11 mouse cellular contexts compared by ENCODE assay signal in the genomic region with DNA sequence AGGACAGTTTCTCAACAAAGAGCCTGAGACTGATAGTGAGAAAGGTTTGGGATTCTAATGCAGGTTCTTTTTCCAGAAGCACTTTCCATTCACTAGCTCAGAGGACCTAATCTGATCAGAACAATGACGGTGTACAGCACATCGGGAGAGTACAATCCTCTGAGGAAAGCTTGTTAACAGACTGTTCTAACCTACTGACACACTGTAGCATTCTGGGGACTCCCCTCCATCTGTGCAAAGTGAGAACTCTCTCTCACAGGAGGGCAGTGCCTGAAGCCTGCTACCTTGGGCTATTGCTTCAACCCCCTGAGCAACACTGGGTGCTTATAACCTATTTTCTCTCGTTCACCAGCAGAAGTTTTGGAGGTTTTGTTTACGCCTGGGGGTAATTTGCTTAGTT.
A peak's percentile ranks its signal among the peaks of the same experiment; 100 is the strongest.
DNase-seq lines count a peak whose midpoint lies in the region; ATAC-seq and TF ChIP-seq lines count a peak whose summit lies in the region.
"Had no signal": no experiment of that assay in that cellular context is flagged by ENCODE, and none has a peak within 500 bp of the region (broad histone marks: within the 10 kb centered on the region; RNA-seq: fewer than 3 reads in every experiment).

No protein-coding gene starts in this region.

- H3K4me3 ChIP-seq in liver, embryonic 11.5 days (ENCODE audit: low read depth, low read length), result no peak overlapping the region
- H3K4me3 ChIP-seq in liver, postnatal 0 days (ENCODE audit: low read depth, low read length), result no peak overlapping the region
- H3K4me3 ChIP-seq in cortical plate, adult 2 months (ENCODE audit: insufficient read depth, low read length), result no peak overlapping the region
- no peak overlapping the region for H3K4me3 ChIP-seq in liver, embryonic 14.5 days (ENCODE audit: insufficient read depth in 1 of 2, low read depth in 2 of 2, low read length in 2 of 2)
- no peak overlapping the region for H3K4me3 ChIP-seq in thymus, adult 2 months (ENCODE audit: control insufficient read depth, insufficient read depth, low read length)
- H3K4me3 ChIP-seq: heart, embryonic 10.5 days; megakaryocyte, embryonic 14.5 days had no signal

- H3K36me3 ChIP-seq in liver, embryonic 11.5 days (ENCODE audit: control insufficient read depth, insufficient read depth, low read length), result no peaks in the 10 kb centered on the region
- H3K36me3 ChIP-seq in liver, postnatal 0 days (replicated peaks; ENCODE audit: insufficient read depth, low read length), result no peaks in the 10 kb centered on the region
- no peaks in the 10 kb centered on the region for H3K36me3 ChIP-seq in liver, embryonic 14.5 days (replicated peaks; ENCODE audit: control insufficient read depth, insufficient read depth, low read depth)
- H3K36me3 ChIP-seq in thymus, adult 2 months (ENCODE audit: control insufficient read depth, insufficient read depth, low read length), result no peaks in the 10 kb centered on the region

- peak overlapping the region; percentile 14; the same call in 1 of the 2 replicates for H3K4me2 ChIP-seq in liver, embryonic 11.5 days
- H3K4me2 ChIP-seq in liver, postnatal 0 days (ENCODE audit: low read depth, low read length), result no peak overlapping the region
- H3K4me2 ChIP-seq in liver, embryonic 14.5 days (ENCODE audit: low read depth), result no peak overlapping the region

- peaks cover 17% of the 10 kb centered on the region for H3K4me1 ChIP-seq in liver, embryonic 11.5 days (replicated peaks; ENCODE audit: control insufficient read depth, insufficient read depth, low read length)
- H3K4me1 ChIP-seq in liver, postnatal 0 days (ENCODE audit: insufficient read depth), result peaks cover 3% of the 10 kb centered on the region; the same call in 1 of the 2 replicates
- peaks cover 4% of the 10 kb centered on the region for H3K4me1 ChIP-seq in cortical plate, adult 2 months (ENCODE audit: control insufficient read depth, insufficient read depth, low read length)
- H3K4me1 ChIP-seq in liver, embryonic 14.5 days (replicated peaks; ENCODE audit: control insufficient read depth in 2 of 2, insufficient read depth in 2 of 2, low read length in 1 of 2), result peaks cover 18 to 31% of the 10 kb centered on the region in 2 experiments
- H3K4me1 ChIP-seq in thymus, adult 2 months (replicated peaks; ENCODE audit: control insufficient read depth, insufficient read depth, low read length), result no peaks in the 10 kb centered on the region

- no peak for TF ChIP-seq POLR2A in cortical plate, adult 2 months (IDR thresholded peaks at IDR 0.05; ENCODE audit: extremely low read depth, insufficient read depth, low read length)
- TF ChIP-seq POLR2A in thymus, adult 2 months (IDR thresholded peaks at IDR 0.05; ENCODE audit: control insufficient read depth, extremely low read depth, insufficient read depth, low read length, poor library complexity), result no peak

- H3K9ac ChIP-seq in liver, embryonic 11.5 days (ENCODE audit: low read depth, low read length), result 0 out of 2 replicates have a peak overlapping the region, but pooled peaks have one; percentile 3
- no peak overlapping the region for H3K9ac ChIP-seq in liver, postnatal 0 days (replicated peaks)
- 0 out of 2 replicates have a peak overlapping the region, but pooled peaks have one; percentile 5 for H3K9ac ChIP-seq in liver, embryonic 14.5 days (replicated peaks)

- TF ChIP-seq CTCF in liver, postnatal 0 days (IDR thresholded peaks at IDR 0.05; ENCODE audit: low read depth), result no peak
- no peak for TF ChIP-seq CTCF in cortical plate, adult 2 months (IDR thresholded peaks at IDR 0.05; ENCODE audit: extremely low read depth, insufficient read depth, low read length)
- TF ChIP-seq CTCF in liver, embryonic 14.5 days (IDR thresholded peaks at IDR 0.05; ENCODE audit: low read depth), result no peak
- no peak for TF ChIP-seq CTCF in thymus, adult 2 months (IDR thresholded peaks at IDR 0.05; ENCODE audit: borderline replicate concordance, control insufficient read depth, extremely low read depth, insufficient read depth, low read length, poor library complexity)

- WGBS in liver, embryonic 11.5 days, result 47% methylated on average over 4 of the region's 4 CpGs
- 51% methylated on average over 4 of the region's 4 CpGs for WGBS in liver, postnatal 0 days (ENCODE audit: insufficient replicate concordance)
- 36% methylated on average over 4 of the region's 4 CpGs for WGBS in liver, embryonic 14.5 days (ENCODE audit: insufficient replicate concordance)
- WGBS in thymus, adult 2 months, result 96% methylated on average over 4 of the region's 4 CpGs

- ATAC-seq in liver, embryonic 11.5 days (replicated peaks; ENCODE audit: low FRiP score), result no peak
- ATAC-seq in liver, postnatal 0 days, result no peak
- ATAC-seq in liver, embryonic 14.5 days (ENCODE audit: insufficient read depth), result no peak

- no peak for DNase-seq in liver, embryonic 11.5 days (ENCODE audit: low spot score)
- DNase-seq in liver, postnatal 0 days, result no peak
- no peak for DNase-seq in liver, embryonic 14.5 days (ENCODE audit: low read depth in 3 of 3, low spot score in 3 of 3)
- peak; percentile 35 for DNase-seq in retina, embryonic 14.5 days (ENCODE audit: low spot score)
- no peak for DNase-seq in gastrocnemius, postnatal 14 days
- DNase-seq in adrenal gland, adult 18-20 months (ENCODE audit: low spot score in 2 of 2), result no peak
- no peak for DNase-seq in thymus, adult 2 months
- DNase-seq: kidney, adult 8-10 months had no signal

- peak overlapping the region; percentile 30; the same call in 1 of the 2 replicates for H3K27ac ChIP-seq in liver, embryonic 11.5 days (ENCODE audit: low read depth, low read length)
- H3K27ac ChIP-seq in liver, postnatal 0 days (ENCODE audit: low read depth), result no peak overlapping the region
- H3K27ac ChIP-seq in cortical plate, adult 2 months (ENCODE audit: insufficient read depth, low read length), result peak overlapping the region; percentile 61
- no peak overlapping the region for H3K27ac ChIP-seq in liver, embryonic 14.5 days
- H3K27ac ChIP-seq in thymus, adult 2 months (ENCODE audit: control insufficient read depth, insufficient read depth, low read length), result no peak overlapping the region
- H3K27ac ChIP-seq: heart, embryonic 10.5 days had no signal

- H3K27me3 ChIP-seq in liver, embryonic 11.5 days (replicated peaks; ENCODE audit: control insufficient read depth, insufficient read depth, low read length), result no peaks in the 10 kb centered on the region
- no peaks in the 10 kb centered on the region for H3K27me3 ChIP-seq in liver, postnatal 0 days (ENCODE audit: insufficient read depth, low read length)
- no peaks in the 10 kb centered on the region for H3K27me3 ChIP-seq in liver, embryonic 14.5 days (ENCODE audit: control insufficient read depth, insufficient read depth, low read length)
- no peaks in the 10 kb centered on the region for H3K27me3 ChIP-seq in thymus, adult 2 months (ENCODE audit: control insufficient read depth, insufficient read depth, low read length)
- H3K27me3 ChIP-seq: megakaryocyte, embryonic 14.5 days had no signal

- no peak for TF ChIP-seq EP300 in liver, postnatal 0 days (IDR thresholded peaks at IDR 0.05; ENCODE audit: low read depth)
- TF ChIP-seq EP300 in liver, embryonic 14.5 days (IDR thresholded peaks at IDR 0.05; ENCODE audit: low read depth), result no peak

- intact Hi-C loops in gastrocnemius, postnatal 14 days (cut with DNase I; ENCODE audit: low total_unique reads), result no loop called here

- no peaks in the 10 kb centered on the region for H3K9me3 ChIP-seq in liver, embryonic 11.5 days (ENCODE audit: control insufficient read depth, low read length)
- H3K9me3 ChIP-seq in liver, postnatal 0 days (ENCODE audit: low read length), result no peaks in the 10 kb centered on the region
- H3K9me3 ChIP-seq in liver, embryonic 14.5 days (ENCODE audit: control insufficient read depth, low read length), result no peaks in the 10 kb centered on the region
- H3K9me3 ChIP-seq: heart, embryonic 10.5 days; megakaryocyte, embryonic 14.5 days had no signal

Comparison
In these comparisons a context has a peak if more than half of its experiments do, and no peak if none do; other contexts are left out.
1. H3K27ac ChIP-seq: peak in liver, embryonic 11.5 days (single experiment) and cortical plate, adult 2 months (single experiment); none in liver, postnatal 0 days (single experiment), liver, embryonic 14.5 days (single experiment) and thymus, adult 2 months (single experiment).